Mouse (Mus musculus): ENCODE data around the gene Scgb3a1.

DNA sequence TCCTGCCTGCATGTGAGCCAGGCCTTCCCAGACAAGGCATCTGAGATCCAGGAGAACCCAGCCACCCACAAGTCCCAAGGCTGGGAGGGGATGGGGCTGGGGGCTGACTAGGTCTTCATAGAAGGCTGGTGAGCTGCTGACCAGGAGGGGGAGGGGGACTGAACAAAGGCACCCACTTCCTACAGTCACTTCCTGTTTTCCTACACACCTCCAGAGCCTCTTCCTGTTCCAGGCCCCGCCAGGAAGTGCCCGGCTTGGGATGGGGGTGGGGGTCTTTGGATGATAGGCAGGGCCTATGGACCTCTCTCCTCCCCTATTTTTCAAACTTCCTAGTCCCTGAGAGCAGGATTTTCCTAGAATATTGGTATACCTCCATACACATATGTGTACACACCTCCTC lies 31.2 kb upstream of the Scgb3a1 start:
- TF ChIP-seq CTCF (IDR thresholded peaks at IDR 0.05; ENCODE audit: control insufficient read depth, insufficient read depth, insufficient replicate concordance, low read depth, low read length) = no peak
- no peak for TF ChIP-seq POLR2A (IDR thresholded peaks at IDR 0.05; ENCODE audit: control insufficient read depth, low read depth, low read length)

Measured in testis, adult 2 months (tissue).